Mouse (Mus musculus) forebrain, postnatal 0 days (tissue): ENCODE results near the gene Coa3. TPM values are rescaled to one million over a fixed set of nuclear protein-coding genes. Genes with fewer than 3 reads are reported as not detected.

ENCODE experiments used
- ATAC-seq: fragments of 200-750 bp; cut with Nextera tagmentation; 2 replicates; pipeline ENCODE4 v1.8.0; 2017; ENCODE audit warnings: mild to moderate bottlenecking, moderate library complexity
- DNase-seq: peaks from one replicate; pipeline ENCODE4 v3.0.0-alpha.2; 2015
- H3K27ac ChIP-seq: fragments of 300-500 bp; sonication (generic); 2 replicates; pipeline ENCODE4 v1.5.1; 2014; ENCODE audit warnings: low read depth, mild to moderate bottlenecking, antibody characterized with exemption, low read length, moderate library complexity, mixed read lengths
- H3K27me3 ChIP-seq: fragments of 300-500 bp; sonication (generic); 2 replicates; pipeline ENCODE4 v1.6.1; 2014; ENCODE audit warnings: mild to moderate bottlenecking, low read length, mixed read lengths; ENCODE audit not compliant: insufficient read depth
- H3K36me3 ChIP-seq: fragments of 300-500 bp; sonication (generic); 2 replicates; pipeline ENCODE4 v1.6.1; 2014; ENCODE audit warnings: mild to moderate bottlenecking, moderate library complexity; ENCODE audit not compliant: insufficient read depth
- H3K4me1 ChIP-seq: fragments of 300-500 bp; sonication (generic); 2 replicates; pipeline ENCODE4 v1.6.1; 2014; ENCODE audit warnings: antibody characterized with exemption; ENCODE audit not compliant: insufficient read depth
- H3K4me2 ChIP-seq: fragments of 300-500 bp; sonication (generic); 2 replicates; pipeline ENCODE4 v1.6.1; 2014; ENCODE audit warnings: low read depth, mild to moderate bottlenecking, moderate library complexity
- H3K4me3 ChIP-seq: fragments of 300-500 bp; sonication (generic); 2 replicates; pipeline ENCODE4 v1.5.1; 2014; ENCODE audit warnings: low read depth, low read length, mixed read lengths
- H3K9ac ChIP-seq: fragments of 300-500 bp; sonication (generic); 2 replicates; pipeline ENCODE4 v1.6.1; 2014; ENCODE audit warnings: mild to moderate bottlenecking
- H3K9me3 ChIP-seq: fragments of 300-500 bp; sonication (generic); 2 replicates; pipeline ENCODE4 v1.6.1; 2016; ENCODE audit warnings: low read length
- CTCF ChIP-seq: sonication (generic); IDR thresholded peaks from 2 replicates; pipeline ENCODE4 v1.5.1; 2016; ENCODE audit warnings: antibody characterized with exemption, control low read depth, low read depth
- WGBS: fragments of 180-500 bp; shearing (Covaris S2); extraction: QIAGEN DNeasy Blood & Tissue Kit; methylation state at CpG from one replicate; pipeline ENCODE4 v1.1.7; 2014; 5-methylcytosine and 5-hydroxymethylcytosine counted together
- polyA plus RNA-seq: library from polyadenylated mRNA; unstranded; fragments of >200 nt; fragmentation: Nextera tagmentation; extraction: Ambion mirVana; gene quantifications from 2 replicates; pipeline ENCODE4 v1.2.1, GENCODE M21; 2015
- total RNA-seq: library from RNA; depleted of rRNA; stranded (reverse); fragments of >200 nt; gene quantifications from 2 replicates; pipeline ENCODE4 v1.2.3, GENCODE M21; 2014

The Coa3 gene
- total and polyA plus RNA-seq, 2 experiments from 2014 or later: 110 to 208 TPM

DNA sequence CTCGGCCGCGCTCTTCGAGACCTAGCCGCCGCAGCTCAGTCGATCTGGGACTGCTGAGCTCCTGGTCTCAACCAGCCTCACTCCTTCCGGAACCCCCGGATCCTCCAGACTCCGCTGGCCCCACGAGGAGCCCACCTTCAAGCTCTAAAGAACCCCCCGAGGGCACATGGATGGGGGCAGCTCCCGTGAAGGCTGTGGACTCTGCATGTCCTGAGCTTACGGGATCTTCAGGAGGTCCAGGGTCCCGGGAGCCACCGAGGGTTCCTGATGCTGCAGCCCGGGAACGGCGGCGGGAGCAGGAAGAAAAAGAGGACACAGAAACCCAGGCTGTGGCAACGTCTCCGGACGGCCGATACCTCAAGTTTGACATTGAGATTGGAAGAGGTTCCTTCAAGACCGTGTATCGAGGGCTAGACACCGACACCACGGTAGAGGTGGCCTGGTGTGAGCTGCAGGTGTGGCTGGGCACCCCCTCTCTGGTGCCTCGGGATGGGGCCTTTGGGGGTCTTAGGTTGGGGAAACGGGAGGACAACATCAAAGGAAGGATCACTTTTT is 18.0 kb downstream of the Coa3 start:
- H3K36me3 ChIP-seq: no peaks in the 10 kb centered on the region; the same call in 1 of the 2 replicates
- H3K4me2 ChIP-seq: peak overlapping the region; percentile 91
- TF ChIP-seq CTCF: no peak
- H3K4me3 ChIP-seq: peak overlapping the region; percentile 35
- peaks cover 9% of the 10 kb centered on the region; the same call in 1 of the 2 replicates for H3K4me1 ChIP-seq
- 3% methylated on average over 30 of the region's 30 CpGs for WGBS
- H3K27me3 ChIP-seq: peaks cover 31% of the 10 kb centered on the region
- ATAC-seq: peak; percentile 32; the same call in 1 of the 2 replicates
- H3K9me3 ChIP-seq: no peaks in the 10 kb centered on the region
- no peak for DNase-seq
- peak overlapping the region; percentile 47 for H3K9ac ChIP-seq
- no peak overlapping the region for H3K27ac ChIP-seq

DNA sequence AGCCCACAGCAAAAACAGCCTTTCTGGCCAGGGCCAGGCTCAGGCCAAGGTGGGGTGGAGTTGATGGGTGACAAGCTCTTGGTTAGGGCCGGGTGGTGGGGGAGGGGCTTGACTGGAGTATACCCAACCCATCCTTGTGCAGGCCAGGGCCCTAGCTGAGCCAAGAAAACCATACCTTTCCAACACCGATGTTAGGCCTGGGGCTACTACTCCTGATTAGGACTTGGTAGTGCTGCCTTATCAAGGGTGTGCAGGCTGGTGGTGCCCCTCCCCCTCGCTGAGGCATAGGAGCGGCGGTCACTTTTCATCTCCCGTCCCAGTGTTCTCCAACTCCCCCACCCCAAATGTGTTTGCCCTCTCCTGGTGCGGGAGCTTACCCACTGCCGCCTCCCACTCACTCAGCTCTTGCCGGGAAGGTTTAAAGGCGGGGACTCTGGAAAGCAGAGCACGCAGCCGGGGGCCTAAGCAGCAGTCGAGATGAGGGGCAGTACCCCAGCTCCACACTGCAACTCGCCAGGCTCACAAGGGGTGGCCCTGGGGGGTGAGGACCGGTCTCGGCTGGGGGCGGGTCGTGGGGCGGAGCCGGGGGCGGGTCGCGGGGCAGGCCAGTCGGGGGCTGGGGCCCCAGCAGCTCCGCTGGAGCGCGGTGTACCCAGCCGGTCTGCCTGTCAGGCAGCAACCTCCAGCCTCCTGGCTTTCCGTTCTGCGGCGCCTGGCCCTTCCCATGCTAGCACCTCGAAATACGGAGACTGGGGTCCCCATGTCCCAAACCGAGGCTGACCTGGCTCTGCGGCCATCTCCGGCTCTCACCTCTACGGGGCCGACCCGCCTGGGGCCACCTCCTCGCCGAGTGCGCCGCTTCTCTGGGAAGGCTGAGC is 18.7 kb downstream of the Coa3 start, which contains the start of gene Wnk4:
Gene Wnk4, plus strand, starts transcription at position 620 of the 878 bp plus-strand sequence.
- Histone ChIP-seq H3K9me3 (no peaks in the 10 kb centered on the region), H3K4me3 (peak within 1 kb of the TSS; percentile 35), H3K27ac (no peak within 1 kb of the TSS), H3K36me3 (no peaks in the 10 kb centered on the region; the same call in 1 of the 2 replicates), H3K9ac (peak within 1 kb of the TSS; percentile 47), H3K4me1 (peaks cover 7% of the 10 kb centered on the region; the same call in 1 of the 2 replicates), H3K4me2 (peak within 1 kb of the TSS; percentile 91), H3K27me3 (peaks cover 26% of the 10 kb centered on the region)
- ATAC-seq: peak; percentile 60
- 4% methylated on average over 43 of the region's 43 CpGs for WGBS
- DNase-seq: no peak
- no peak for TF ChIP-seq CTCF

GRCm38 (mm10) chr11:101259261-101259712 is 19.6 kb downstream of the Coa3 start:
- H3K36me3 ChIP-seq: no peaks in the 10 kb centered on the region; the same call in 1 of the 2 replicates
- no peak overlapping the region for H3K9ac ChIP-seq
- no peak for ATAC-seq
- no peak for DNase-seq
- no peak overlapping the region for H3K4me2 ChIP-seq
- 46% methylated on average over 6 of the region's 6 CpGs for WGBS
- peaks cover 19% of the 10 kb centered on the region for H3K27me3 ChIP-seq
- no peaks in the 10 kb centered on the region for H3K9me3 ChIP-seq
- H3K4me1 ChIP-seq: peaks cover 8% of the 10 kb centered on the region; the same call in 1 of the 2 replicates
- no peak overlapping the region for H3K4me3 ChIP-seq
- TF ChIP-seq CTCF: no peak
- H3K27ac ChIP-seq: no peak overlapping the region

- Histone ChIP-seq H3K4me3 (no peak overlapping the region), H3K9me3 (no peaks in the 10 kb centered on the region), H3K4me1 (peaks cover 17% of the 10 kb centered on the region), H3K27ac (no peak overlapping the region), H3K36me3 (no peaks in the 10 kb centered on the region; the same call in 1 of the 2 replicates), H3K9ac (no peak overlapping the region), H3K4me2 (no peak overlapping the region), H3K27me3 (no peaks in the 10 kb centered on the region)
- DNase-seq (no peak), ATAC-seq (no peak)
- WGBS: 92% methylated on average over 13 of the region's 13 CpGs
- no peak for TF ChIP-seq CTCF
Measured at GRCm38 (mm10) chr11:101255826-101256775, 22.8 kb downstream of the Coa3 start.

DNA sequence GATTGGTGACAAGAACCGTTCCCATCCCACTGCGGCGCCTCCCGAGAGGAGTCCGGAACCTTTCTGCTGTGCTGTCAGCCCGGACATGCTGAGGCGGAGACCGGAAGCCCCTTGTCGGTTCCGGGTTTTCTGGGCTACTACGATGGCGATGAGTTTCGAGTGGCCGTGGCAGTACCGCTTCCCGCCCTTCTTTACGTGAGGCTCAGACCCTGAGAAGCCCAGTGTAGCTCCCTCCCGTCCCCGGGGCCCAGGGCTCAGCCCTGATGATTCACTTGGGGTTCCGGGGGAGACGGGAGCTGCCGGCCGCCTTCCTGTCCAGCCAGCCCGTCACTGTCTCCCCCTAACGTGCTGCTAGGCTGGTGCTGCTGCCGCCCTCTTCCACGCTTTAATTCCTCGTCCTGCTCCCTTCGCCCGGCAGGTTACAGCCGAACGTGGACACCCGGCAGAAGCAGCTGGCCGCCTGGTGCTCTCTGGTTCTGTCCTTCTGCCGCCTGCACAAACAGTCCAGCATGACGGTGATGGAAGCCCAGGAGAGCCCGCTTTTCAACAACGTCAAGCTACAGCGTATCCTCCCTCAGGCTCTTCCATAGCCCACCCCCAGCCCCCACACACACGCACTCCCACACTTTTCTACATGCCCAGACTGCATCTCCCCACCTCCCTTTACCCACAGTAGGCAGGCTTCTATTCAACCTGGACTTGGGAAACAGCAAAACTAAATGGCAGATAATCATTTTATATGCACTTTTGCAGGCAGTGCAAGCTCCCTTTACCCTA is 25.1 kb downstream of the Coa3 start, which contains the start of gene Vps25:
Gene Vps25, plus strand, starts transcription at position 95 of the 777 bp plus-strand sequence.
- Histone ChIP-seq H3K4me3 (peak within 1 kb of the TSS; percentile 84), H3K27me3 (no peaks in the 10 kb centered on the region), H3K4me1 (peaks cover 11% of the 10 kb centered on the region; the same call in 1 of the 2 replicates), H3K27ac (peak within 1 kb of the TSS; percentile 87), H3K36me3 (no peaks in the 10 kb centered on the region; the same call in 1 of the 2 replicates), H3K9me3 (no peaks in the 10 kb centered on the region), H3K4me2 (peak within 1 kb of the TSS; percentile 93), H3K9ac (peak within 1 kb of the TSS; percentile 88)
- DNase-seq: peak; percentile 89
- TF ChIP-seq CTCF: peak; percentile 29; the same call in 1 of the 2 replicates
- 2% methylated on average over 40 of the region's 40 CpGs for WGBS
- ATAC-seq: peak; percentile 95
